Mouse (Mus musculus) kidney, postnatal 0 days (tissue): Measurements from ENCODE around the gene Sppl2c. TPM values are rescaled to one million over a fixed set of nuclear protein-coding genes. Genes with fewer than 3 reads are reported as not detected.
A peak's percentile ranks its signal among the peaks of the same experiment; 100 is the strongest.

Experiments used
- ATAC-seq: fragments of 200-750 bp; cut with Nextera tagmentation; replicated peaks from 2 replicates; pipeline ENCODE4 v1.8.0; 2017; ENCODE audit warnings: low read depth, moderate number of reproducible peaks, moderate TSS enrichment, moderate library complexity; ENCODE audit not compliant: low FRiP score
- DNase-seq: peaks from one replicate; pipeline ENCODE4 v3.0.0-alpha.2; 2016; ENCODE audit warnings: low spot score
- H3K27ac ChIP-seq: fragments of 300-500 bp; sonication (generic); 2 replicates; pipeline ENCODE4 v1.5.1; 2014; ENCODE audit warnings: mild to moderate bottlenecking
- H3K27me3 ChIP-seq: fragments of 300-500 bp; sonication (generic); 2 replicates; pipeline ENCODE4 v1.6.1; 2014; ENCODE audit warnings: low read length, mixed read lengths; ENCODE audit not compliant: insufficient read depth
- H3K36me3 ChIP-seq: fragments of 300-500 bp; sonication (generic); 2 replicates; pipeline ENCODE4 v1.6.1; 2014; ENCODE audit warnings: low read length, mixed read lengths; ENCODE audit not compliant: insufficient read depth
- H3K4me1 ChIP-seq: fragments of 300-500 bp; sonication (generic); replicated peaks from 2 replicates; pipeline ENCODE4 v1.6.1; 2014; ENCODE audit warnings: antibody characterized with exemption, low read length, mixed read lengths; ENCODE audit not compliant: insufficient read depth
- H3K4me2 ChIP-seq: fragments of 300-500 bp; sonication (generic); 2 replicates; pipeline ENCODE4 v1.6.1; 2014; ENCODE audit warnings: mild to moderate bottlenecking, low read length, moderate library complexity, mixed read lengths
- H3K4me3 ChIP-seq: fragments of 300-500 bp; sonication (generic); replicated peaks from 2 replicates; pipeline ENCODE4 v1.5.1; 2014; ENCODE audit warnings: low read depth, low read length
- H3K9ac ChIP-seq: fragments of 300-500 bp; sonication (generic); 2 replicates; pipeline ENCODE4 v1.6.1; 2014; ENCODE audit warnings: low read depth, low read length
- H3K9me3 ChIP-seq: fragments of 300-500 bp; sonication (generic); replicated peaks from 2 replicates; pipeline ENCODE4 v1.6.1; 2016; ENCODE audit warnings: low read length, inconsistent platforms, mixed read lengths
- CTCF ChIP-seq: IDR thresholded peaks from 2 replicates; pipeline ENCODE4 v1.5.1; 2016; ENCODE audit warnings: antibody characterized with exemption, low read depth, mild to moderate bottlenecking, moderate library complexity
- WGBS: fragments of 180-500 bp; shearing (Covaris S2); extraction: QIAGEN DNeasy Blood & Tissue Kit; methylation state at CpG from one replicate; pipeline ENCODE4 v1.1.7; 2014; 5-methylcytosine and 5-hydroxymethylcytosine counted together
- polyA plus RNA-seq: library from polyadenylated mRNA; unstranded; fragments of >200 nt; fragmentation: Nextera tagmentation; extraction: Ambion mirVana; gene quantifications from 2 replicates; pipeline ENCODE4 v1.2.1, GENCODE M21; 2015

Sppl2c gene
- polyA plus RNA-seq, 1 experiment from 2014 or later: not detected

- peaks cover 22% of the 10 kb centered on the region for H3K27me3 ChIP-seq
- peaks cover 21% of the 10 kb centered on the region; the same call in 1 of the 2 replicates for H3K4me1 ChIP-seq
- H3K9me3 ChIP-seq: no peaks in the 10 kb centered on the region
- WGBS: 5% methylated on average over 30 of the region's 30 CpGs
- TF ChIP-seq CTCF: no peak
- no peak overlapping the region for H3K9ac ChIP-seq
- H3K27ac ChIP-seq: no peak overlapping the region
- DNase-seq: no peak
- no peak for ATAC-seq
- 0 out of 2 replicates have a peak overlapping the region, but pooled peaks have one; percentile 2 for H3K4me3 ChIP-seq
- H3K4me2 ChIP-seq: peak overlapping the region; percentile 32; the same call in 1 of the 2 replicates
- no peaks in the 10 kb centered on the region for H3K36me3 ChIP-seq
Measured at GRCm38 (mm10) chr11:104233574-104234206, 47.6 kb downstream of the Sppl2c start.

- Histone ChIP-seq H3K36me3 (no peaks in the 10 kb centered on the region), H3K4me1 (peaks cover 21% of the 10 kb centered on the region; the same call in 1 of the 2 replicates), H3K4me2 (no peak overlapping the region), H3K4me3 (no peak overlapping the region), H3K9ac (no peak overlapping the region), H3K27me3 (peaks cover 22% of the 10 kb centered on the region), H3K27ac (no peak overlapping the region), H3K9me3 (no peaks in the 10 kb centered on the region)
- TF ChIP-seq CTCF: no peak
- WGBS: 15% methylated on average over 6 of the region's 6 CpGs
- ATAC-seq: no peak
- no peak for DNase-seq
Measured at GRCm38 (mm10) chr11:104234680-104235079, 48.6 kb downstream of the Sppl2c start.

- no peak overlapping the region for H3K27ac ChIP-seq
- DNase-seq: no peak
- H3K27me3 ChIP-seq: peaks cover 22% of the 10 kb centered on the region
- H3K4me3 ChIP-seq: no peak overlapping the region
- no peaks in the 10 kb centered on the region for H3K9me3 ChIP-seq
- no peak overlapping the region for H3K9ac ChIP-seq
- no peak for TF ChIP-seq CTCF
- 88% methylated on average over 2 of the region's 2 CpGs for WGBS
- ATAC-seq: no peak
- H3K4me1 ChIP-seq: peaks cover 21% of the 10 kb centered on the region; the same call in 1 of the 2 replicates
- H3K4me2 ChIP-seq: no peak overlapping the region
- H3K36me3 ChIP-seq: no peaks in the 10 kb centered on the region
Measured at GRCm38 (mm10) chr11:104235881-104236280, 49.8 kb downstream of the Sppl2c start.

GRCm38 (mm10) chr11:104237226-104237625 is 51.1 kb downstream of the Sppl2c start:
- H3K36me3 ChIP-seq: no peaks in the 10 kb centered on the region
- peaks cover 19% of the 10 kb centered on the region for H3K27me3 ChIP-seq
- no peak overlapping the region for H3K4me2 ChIP-seq
- no peak overlapping the region for H3K9ac ChIP-seq
- H3K9me3 ChIP-seq: no peaks in the 10 kb centered on the region
- no peak overlapping the region for H3K27ac ChIP-seq
- peaks cover 12% of the 10 kb centered on the region; the same call in 1 of the 2 replicates for H3K4me1 ChIP-seq
- no peak for DNase-seq
- no peak for TF ChIP-seq CTCF
- 70% methylated on average over 7 of the region's 7 CpGs for WGBS
- H3K4me3 ChIP-seq: no peak overlapping the region
- no peak for ATAC-seq

- 0 out of 2 replicates have a peak, but pooled peaks cover 6% of the 10 kb centered on the region for H3K4me1 ChIP-seq
- no peak overlapping the region for H3K4me3 ChIP-seq
- TF ChIP-seq CTCF: no peak
- peaks cover 10% of the 10 kb centered on the region for H3K27me3 ChIP-seq
- H3K9ac ChIP-seq: no peak overlapping the region
- ATAC-seq (no peak), DNase-seq (no peak)
- H3K4me2 ChIP-seq: no peak overlapping the region
- H3K27ac ChIP-seq: no peak overlapping the region
- H3K9me3 ChIP-seq: no peaks in the 10 kb centered on the region
- 53% methylated on average over 13 of the region's 13 CpGs for WGBS
- H3K36me3 ChIP-seq: no peaks in the 10 kb centered on the region
Measured at GRCm38 (mm10) chr11:104237958-104238747, 52.0 kb downstream of the Sppl2c start.

Other genes starting within 250 kb of the Sppl2c start
- gene Nsf, start 232.3 kb upstream of the Sppl2c start, polyA plus RNA-seq: 37.1 and 41.2 TPM in 2 replicates
- 74.1 and 76.0 TPM in 2 replicates for gene Arf2, start 219.6 kb upstream of the Sppl2c start, polyA plus RNA-seq
- gene Crhr1, start 53.5 kb upstream of the Sppl2c start, polyA plus RNA-seq: 0.05 TPM in 1 of 2 replicates, not detected in the other
- gene Mapt, start 45.1 kb downstream of the Sppl2c start, polyA plus RNA-seq: 6.7 and 11.4 TPM in 2 replicates